Mouse (Mus musculus) liver, adult 2 months (tissue): ENCODE data around the gene Vegfd.

ENCODE experiments used
- CTCF ChIP-seq: fragments of 200-500 bp; IDR thresholded peaks from 2 replicates; pipeline ENCODE4 v1.5.1; 2011; ENCODE audit warnings: low read depth, low read length, control low read depth
- POLR2A ChIP-seq: fragments of 200-500 bp; IDR thresholded peaks from 2 replicates; pipeline ENCODE4 v1.6.1; 2011; ENCODE audit warnings: low read length, control low read depth; ENCODE audit not compliant: insufficient read depth; ENCODE audit errors: extremely low read depth

- TF ChIP-seq CTCF (no peak), POLR2A (no peak)
Observed at GRCm38 (mm10) chrX:164323391-164323913, 49.7 kb upstream of the Vegfd start.
